Mouse (Mus musculus) ES-E14 (cell line): ENCODE measurements around the gene Macrod1. TPM values are rescaled to one million over a fixed set of nuclear protein-coding genes. Genes with fewer than 3 reads are reported as not detected.

ENCODE experiments used
- DNase-seq: peaks from one replicate; pipeline ENCODE4 v3.0.0-alpha.2; 2013; ENCODE audit warnings: low read depth, low spot score
- H3K27ac ChIP-seq: 2 replicates; pipeline ENCODE4 v1.5.1; 2012; ENCODE audit warnings: low read depth, mild to moderate bottlenecking, low read length, moderate library complexity, mixed read lengths; ENCODE audit not compliant: poor library complexity, insufficient read depth, severe bottlenecking
- H3K36me3 ChIP-seq: 2 replicates; pipeline ENCODE4 v1.6.1; 2012; ENCODE audit warnings: mild to moderate bottlenecking, low read length, moderate library complexity, mixed read lengths; ENCODE audit not compliant: control insufficient read depth, poor library complexity, insufficient read depth, severe bottlenecking
- H3K4me1 ChIP-seq, 2 experiments: fragments of 150-350 bp in 1 of 2; sonication (generic) in 1 of 2; 2 replicates each; pipeline ENCODE4 v1.6.1; 2012; ENCODE audit warnings: low read length in 2 of 2, mild to moderate bottlenecking in 1 of 2, mixed read lengths in 1 of 2; ENCODE audit not compliant: control insufficient read depth in 2 of 2, insufficient read depth in 2 of 2, poor library complexity in 1 of 2
- H3K4me3 ChIP-seq, 2 experiments: fragments of 150-350 bp in 1 of 2; sonication (generic) in 1 of 2; 2 replicates each; pipeline ENCODE4 v1.5.1; 2012; ENCODE audit warnings: low read length in 2 of 2, low read depth in 1 of 2, mild to moderate bottlenecking in 1 of 2, mixed read lengths in 1 of 2; ENCODE audit not compliant: insufficient read depth in 1 of 2, poor library complexity in 1 of 2, severe bottlenecking in 1 of 2
- H3K9ac ChIP-seq: 2 replicates; pipeline ENCODE4 v1.6.1; 2012; ENCODE audit warnings: low read depth, mild to moderate bottlenecking, low read length, mixed read lengths; ENCODE audit not compliant: poor library complexity, insufficient read depth, severe bottlenecking
- H3K9me3 ChIP-seq: fragments of 150-350 bp; sonication (generic); 2 replicates; pipeline ENCODE4 v1.6.1; 2012; ENCODE audit warnings: low read depth, mild to moderate bottlenecking, low read length; ENCODE audit not compliant: control insufficient read depth, insufficient read depth
- CHD2 ChIP-seq: IDR thresholded peaks from 2 replicates; pipeline ENCODE4 v1.6.1; 2014; ENCODE audit warnings: mild to moderate bottlenecking, low read depth, low read length, inconsistent platforms
- HCFC1 ChIP-seq: IDR thresholded peaks from 2 replicates; pipeline ENCODE4 v1.6.1; 2012; ENCODE audit warnings: low read length, inconsistent platforms, borderline replicate concordance; ENCODE audit not compliant: insufficient read depth
- MAFK ChIP-seq: IDR thresholded peaks from 2 replicates; pipeline ENCODE4 v1.6.1; 2014; ENCODE audit warnings: mild to moderate bottlenecking, low read depth, low read length, inconsistent platforms; ENCODE audit not compliant: insufficient read depth
- ZC3H11A ChIP-seq: IDR thresholded peaks from 2 replicates; pipeline ENCODE4 v1.6.1; 2012; ENCODE audit warnings: low read depth, mild to moderate bottlenecking, inconsistent platforms, low read length, borderline replicate concordance
- ZNF384 ChIP-seq: IDR thresholded peaks from 2 replicates; pipeline ENCODE4 v1.6.1; 2012; ENCODE audit warnings: low read depth, low read length, inconsistent platforms
- in situ Hi-C, 2 experiments: fragments of 600-800 bp; cut with MboI; formaldehyde crosslinking; loops; one replicate each; pipeline ENCODE4 v1.15.1; 2025; ENCODE audit warnings: low sequenced_read_pairs in 2 of 2, inconsistent platforms in 1 of 2; ENCODE audit not compliant: unreplicated experiment in 2 of 2
- total RNA-seq: library from RNA; depleted of rRNA; stranded (reverse); fragments of 300-350 nt; gene quantifications from 2 replicates; pipeline ENCODE4 v1.2.3, GENCODE M21; 2012

Macrod1 gene
- total RNA-seq, 1 experiment: 1.4 TPM

DNA sequence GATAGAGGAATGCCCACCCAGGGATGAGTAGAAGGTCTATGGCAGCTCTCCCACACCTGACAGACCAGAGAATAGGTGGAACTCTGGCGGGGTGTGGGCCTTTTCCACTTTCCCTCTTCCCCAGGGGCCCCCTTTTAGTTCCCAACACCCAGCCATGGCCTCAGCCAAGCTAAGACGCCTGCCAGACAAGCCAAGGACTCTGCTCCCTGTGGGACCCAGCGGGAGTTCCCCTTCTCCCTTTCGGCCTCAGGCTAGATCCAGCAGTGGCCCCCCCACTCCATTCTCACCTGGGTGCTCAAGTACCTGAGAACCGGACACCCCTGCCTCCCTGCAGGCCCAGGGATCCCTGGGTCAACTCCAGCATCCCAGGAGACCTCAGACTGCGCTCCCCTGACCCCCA lies 165.6 kb downstream of the Macrod1 start:
- no peak for TF ChIP-seq MAFK
- no peak for TF ChIP-seq ZC3H11A
- TF ChIP-seq ZNF384: no peak
- peaks cover 3% of the 10 kb centered on the region in 2 experiments; a peak in 1 of 4 replicates for H3K4me1 ChIP-seq
- in situ Hi-C loops: no loop called here
- no peak for DNase-seq
- H3K9me3 ChIP-seq: no peaks in the 10 kb centered on the region
- peaks cover 11% of the 10 kb centered on the region for H3K36me3 ChIP-seq
- no peak overlapping the region for H3K27ac ChIP-seq
- no peak overlapping the region for H3K4me3 ChIP-seq
- no peak overlapping the region for H3K9ac ChIP-seq

DNA sequence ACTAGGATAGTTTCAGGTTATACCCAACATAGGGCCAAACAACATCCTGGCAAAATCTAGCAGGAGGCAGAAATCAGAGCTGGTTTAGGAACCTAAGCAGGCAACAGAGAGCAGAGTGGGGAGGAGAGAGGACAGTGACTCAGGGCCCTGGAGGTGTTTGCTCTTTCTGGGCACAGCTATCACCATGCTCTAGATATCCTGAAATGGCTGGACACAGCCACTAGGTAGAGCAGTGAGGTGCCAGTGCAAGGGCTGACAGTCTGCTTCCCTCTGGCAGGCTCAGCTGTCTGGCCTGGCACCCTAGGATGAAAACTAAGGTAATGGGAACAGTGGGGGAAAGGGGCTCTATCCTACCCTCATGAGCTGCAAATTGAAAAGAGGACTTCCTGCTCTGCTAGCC lies 166.9 kb downstream of the Macrod1 start:
- no peak overlapping the region for H3K4me3 ChIP-seq
- in situ Hi-C loops: no loop called here

DNA sequence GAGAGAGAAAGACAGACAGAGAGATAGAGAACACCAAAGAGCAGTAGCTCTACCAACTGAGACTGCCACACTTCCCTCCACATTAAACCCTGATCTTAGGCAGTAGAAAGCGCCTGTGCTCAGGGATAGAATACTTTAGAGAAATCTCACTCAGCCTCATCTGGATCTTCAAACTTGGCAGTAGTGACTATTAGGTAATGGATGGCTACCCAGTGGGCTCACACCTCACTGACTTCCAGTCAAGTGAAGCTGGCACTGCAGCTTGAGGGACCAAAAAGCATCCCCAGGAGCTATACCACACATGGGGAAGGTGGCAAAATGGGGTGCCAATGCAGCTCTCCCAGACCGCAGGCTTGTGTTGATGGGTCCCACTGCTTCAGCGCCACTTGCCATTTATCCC lies 167.6 kb downstream of the Macrod1 start:
- DNase-seq: no peak
- TF ChIP-seq HCFC1 (no peak), ZC3H11A (no peak)
- no peak overlapping the region for H3K4me3 ChIP-seq
- no peaks in the 10 kb centered on the region for H3K9me3 ChIP-seq
- in situ Hi-C loops: no loop called here
- H3K27ac ChIP-seq: no peak overlapping the region
- peaks cover 0 to 3% of the 10 kb centered on the region in 2 experiments; a peak in 1 of 4 replicates for H3K4me1 ChIP-seq
- H3K9ac ChIP-seq: no peak overlapping the region
- H3K36me3 ChIP-seq: peaks cover 26% of the 10 kb centered on the region

More for the DNA sequence above, 166.9 kb downstream of the Macrod1 start:
- Histone ChIP-seq H3K9me3 (no peaks in the 10 kb centered on the region), H3K36me3 (peaks cover 23% of the 10 kb centered on the region), H3K27ac (no peak overlapping the region), H3K4me1 (peaks cover under 1 to 3% of the 10 kb centered on the region in 2 experiments; a peak in 1 of 4 replicates), H3K9ac (no peak overlapping the region)
- TF ChIP-seq MAFK: no peak
- no peak for TF ChIP-seq ZNF384
- no peak for TF ChIP-seq CHD2
- TF ChIP-seq ZC3H11A: no peak
- no peak for TF ChIP-seq HCFC1
- DNase-seq: no peak

DNA sequence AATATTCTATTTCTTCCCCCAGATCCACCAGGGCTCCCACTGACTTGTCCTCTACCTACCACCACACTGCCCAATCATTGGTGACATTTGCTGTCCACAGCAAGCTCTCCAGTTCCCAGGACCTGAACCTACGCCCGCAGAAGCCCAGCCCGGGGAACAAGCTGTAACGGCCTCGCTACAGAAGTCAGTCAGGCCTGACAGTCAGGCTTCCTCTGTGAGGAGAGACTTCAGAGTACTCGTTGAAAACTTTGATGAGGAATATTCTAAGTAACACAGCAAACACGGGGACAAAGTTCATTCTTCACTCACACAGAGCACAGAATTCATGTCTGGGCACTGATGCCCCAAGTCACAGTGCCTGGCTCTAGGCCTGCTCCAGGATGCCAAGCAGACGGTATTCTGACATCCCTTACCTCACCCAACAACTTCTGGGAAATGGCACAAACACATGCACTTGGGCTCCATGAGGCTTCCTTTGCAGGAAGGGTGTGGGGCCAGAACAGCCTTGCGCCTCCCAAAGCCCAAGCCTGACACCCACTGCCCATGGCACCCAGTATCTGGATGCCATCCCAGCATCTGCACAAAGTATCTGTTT lies 168.6 kb downstream of the Macrod1 start:
- TF ChIP-seq HCFC1: no peak
- no peak for TF ChIP-seq CHD2
- TF ChIP-seq ZC3H11A: no peak
- TF ChIP-seq ZNF384: no peak
- TF ChIP-seq MAFK: no peak
- 0 out of 2 replicates have a peak overlapping the region, but pooled peaks have one; percentile 5 for H3K27ac ChIP-seq
- in situ Hi-C loops: no loop called here
- peaks cover 36% of the 10 kb centered on the region for H3K36me3 ChIP-seq
- no peak for DNase-seq
- peaks cover 0 to 3% of the 10 kb centered on the region in 2 experiments; a peak in 1 of 4 replicates for H3K4me1 ChIP-seq
- no peaks in the 10 kb centered on the region for H3K9me3 ChIP-seq
- H3K9ac ChIP-seq: 0 out of 2 replicates have a peak overlapping the region, but pooled peaks have one; percentile 1
- no peak overlapping the region for H3K4me3 ChIP-seq

DNA sequence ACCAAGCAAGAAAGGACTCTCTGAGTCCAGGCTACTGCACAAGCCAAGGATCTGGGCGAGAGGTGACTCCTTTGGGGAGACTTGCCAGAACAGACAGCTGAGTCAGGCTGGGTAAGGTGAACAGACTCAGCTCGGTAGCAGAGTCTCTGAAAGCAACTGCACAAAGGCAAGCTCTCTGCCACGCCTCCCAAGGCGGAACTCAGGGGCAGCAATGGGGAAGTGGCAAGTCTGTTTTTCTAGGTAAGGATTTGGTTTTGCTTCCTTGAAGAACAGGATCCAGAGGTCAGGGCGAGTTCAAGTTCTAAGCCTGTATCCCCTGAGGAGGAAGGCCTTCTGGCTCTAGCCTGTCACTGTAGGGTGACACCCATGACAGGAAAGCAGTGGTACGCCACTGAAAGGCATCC lies 169.9 kb downstream of the Macrod1 start:
- Histone ChIP-seq H3K27ac (no peak overlapping the region), H3K4me3 (no peak overlapping the region), H3K4me1 (peaks cover 0 to 3% of the 10 kb centered on the region in 2 experiments; a peak in 1 of 4 replicates), H3K36me3 (peaks cover 42% of the 10 kb centered on the region), H3K9ac (no peak overlapping the region), H3K9me3 (no peaks in the 10 kb centered on the region)
- in situ Hi-C loops: no loop called here
- DNase-seq: no peak
- no peak for TF ChIP-seq ZNF384
- no peak for TF ChIP-seq HCFC1
- TF ChIP-seq MAFK: no peak
- no peak for TF ChIP-seq CHD2
